Mouse (Mus musculus) gastrocnemius, postnatal 10 days (tissue): ENCODE measurements around the gene Mixl1. TPM values are rescaled to one million over a fixed set of nuclear protein-coding genes. Genes with fewer than 3 reads are reported as not detected.

Experiments
- DNase-seq: peaks from one replicate; pipeline ENCODE4 v3.0.0; 2021; ENCODE audit warnings: mixed read lengths
- long read RNA-seq, 2 experiments: library from polyadenylated mRNA; stranded (forward); transcript quantifications; one replicate each; pipeline ENCODE4 v2.0.0; 2021
- total RNA-seq, 2 experiments: library from RNA; stranded (reverse); gene quantifications; 2 replicates each; pipeline ENCODE4 v1.2.3; 2021

Mixl1 gene
- total RNA-seq, result not detected
- long read RNA-seq, experiment 1, result 0 reads
- long read RNA-seq, experiment 2, result 0 reads

DNA sequence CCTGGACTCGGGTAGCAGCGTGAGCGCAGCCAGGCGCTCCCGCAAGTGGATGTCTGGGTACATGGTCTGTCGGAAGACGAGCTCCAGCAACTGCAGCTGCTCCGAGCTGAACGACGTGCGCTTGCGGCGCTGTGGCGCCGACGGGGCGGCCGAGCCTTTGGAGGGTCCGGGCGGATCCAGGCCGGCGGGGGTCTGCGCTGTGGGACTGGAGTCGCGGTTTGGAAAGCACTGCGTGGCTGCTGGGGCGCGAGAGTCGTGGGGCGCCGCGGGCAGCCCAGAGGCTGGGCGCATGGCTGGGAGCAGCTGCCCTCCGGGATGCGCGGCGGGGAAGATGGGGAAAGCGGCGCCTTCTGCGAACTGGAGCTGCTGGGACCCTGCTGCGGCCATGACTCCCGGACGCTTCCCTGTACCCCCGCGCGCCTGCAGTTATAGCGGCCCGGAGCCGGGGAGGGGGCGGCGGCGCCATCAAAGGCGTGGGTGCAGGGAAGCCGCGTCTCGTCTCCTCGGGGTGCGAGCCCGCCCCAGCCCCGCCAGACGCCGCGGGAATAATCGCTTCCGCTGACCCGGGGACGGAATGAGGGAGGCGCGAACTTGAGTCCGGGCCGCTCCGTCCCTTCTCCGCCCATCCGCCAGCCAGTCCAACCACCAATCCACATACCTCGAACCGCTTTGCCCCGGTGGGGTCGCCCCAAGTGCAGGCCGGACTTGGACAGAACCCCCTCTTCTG is at the start of gene Mixl1:
Gene Mixl1, minus strand, starts transcription at position 409 of the 727 bp plus-strand sequence.
- peak; percentile 21 for DNase-seq

DNA sequence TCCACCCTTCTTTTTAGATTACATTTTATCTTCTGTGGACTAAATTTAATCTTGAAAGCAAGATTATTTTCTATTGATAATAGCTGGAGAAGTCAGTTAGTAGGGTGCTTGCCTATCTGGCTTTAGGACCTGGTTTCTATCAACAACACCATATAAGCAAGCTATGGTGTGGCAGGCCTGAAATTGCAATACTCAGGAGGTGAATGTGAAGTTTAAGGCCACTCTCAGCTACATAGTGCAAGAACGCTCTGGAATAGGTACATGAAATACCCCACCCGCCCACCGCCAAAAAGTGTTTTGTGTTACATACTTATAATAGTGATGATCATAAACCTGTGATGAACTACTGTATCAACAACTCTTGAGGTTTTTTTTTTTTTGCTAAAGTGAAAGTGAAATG is 32.4 kb upstream of the Mixl1 start:
- no peak for DNase-seq

DNA sequence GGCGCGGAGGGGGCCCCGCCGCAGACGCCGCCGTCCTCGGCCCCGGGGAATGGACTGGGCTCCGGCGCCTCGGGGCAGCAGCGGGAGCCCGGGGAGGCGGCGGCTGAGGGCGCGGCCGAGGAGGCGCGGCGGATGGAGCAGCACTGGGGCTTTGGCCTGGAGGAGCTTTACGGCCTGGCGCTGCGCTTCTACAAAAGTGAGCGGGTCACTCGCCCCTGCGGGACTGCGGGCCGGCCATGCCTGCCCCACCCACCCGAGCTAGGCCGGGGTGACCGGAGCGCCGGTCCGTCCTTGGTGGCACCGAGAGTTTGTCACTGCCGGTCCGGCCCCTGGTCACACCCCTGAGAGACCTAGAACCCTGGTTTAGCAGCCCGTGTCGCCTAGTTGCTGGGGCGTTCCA is 29.3 kb upstream of the Mixl1 start:
- no peak for DNase-seq

DNA sequence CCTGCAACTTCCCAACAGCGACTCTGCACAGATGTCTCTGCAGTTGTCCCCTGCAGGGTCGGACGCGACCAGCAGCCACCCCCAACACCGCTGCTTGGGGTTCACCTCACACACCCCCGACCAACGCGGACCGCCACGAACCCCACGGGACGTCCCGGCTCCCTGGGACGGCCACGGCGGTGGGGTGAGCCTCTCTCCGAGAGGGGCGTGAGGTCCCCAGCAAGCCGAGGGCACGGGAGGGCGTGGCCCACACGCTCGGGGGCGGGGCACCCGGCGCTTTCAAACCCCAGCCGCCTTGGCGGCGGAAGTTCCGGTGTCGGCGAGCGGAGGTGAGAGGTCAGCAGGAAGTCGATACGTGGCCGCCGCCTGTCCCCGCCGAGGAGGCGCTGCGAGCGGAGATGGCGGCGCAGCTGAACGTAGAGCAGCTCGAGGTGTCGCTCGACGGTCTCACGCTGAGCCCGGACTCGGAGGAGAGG is 28.9 kb upstream of the Mixl1 start, which contains the start of gene Acbd3:
Gene Acbd3, plus strand, starts transcription at position 340 of the 476 bp plus-strand sequence.
- peak; percentile 91 for DNase-seq

DNA sequence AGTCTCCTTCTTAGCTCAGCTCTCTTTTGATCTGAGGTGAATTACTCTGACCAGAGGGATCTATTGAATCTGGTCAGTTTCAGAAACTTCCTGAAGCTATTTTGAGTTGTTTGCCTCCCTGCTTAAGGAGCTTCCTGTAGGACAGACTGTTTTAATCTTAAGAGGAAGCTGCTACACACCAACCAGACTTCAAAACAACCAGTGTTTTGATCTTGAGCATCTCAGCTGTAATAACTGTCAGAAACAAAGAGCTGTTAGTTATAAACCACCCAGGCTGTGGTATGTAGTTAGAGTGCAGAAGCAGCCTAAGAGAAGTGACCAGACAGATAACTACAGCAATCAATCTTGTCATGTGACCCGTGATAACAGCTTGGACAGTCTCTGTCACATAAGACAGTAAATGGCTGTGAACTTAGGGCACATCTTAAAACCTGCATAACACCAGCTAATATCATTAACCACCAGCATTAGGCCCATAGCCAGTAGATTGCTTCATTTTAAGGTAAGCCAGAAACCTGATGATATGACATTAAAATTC is 26.9 kb upstream of the Mixl1 start:
- no peak for DNase-seq

DNA sequence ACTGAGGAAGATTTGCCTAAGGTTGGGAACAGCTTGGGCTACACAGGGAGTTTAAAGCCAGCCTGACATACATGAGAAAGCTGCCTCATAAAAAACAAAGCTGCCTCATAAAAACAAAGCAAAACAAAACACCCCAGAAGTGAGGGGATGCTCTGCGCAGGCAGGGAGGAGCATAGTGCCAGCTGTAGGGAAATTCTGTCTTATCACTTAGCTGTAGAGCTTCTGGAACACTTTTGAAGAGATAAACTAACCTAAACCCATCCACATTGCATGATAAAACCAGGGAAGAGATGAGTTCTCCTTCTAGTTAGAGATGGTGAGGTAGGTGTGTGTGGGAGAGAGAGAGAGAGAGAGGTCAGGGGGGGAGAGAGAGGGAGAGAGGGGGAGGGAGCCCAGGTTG is 25.8 kb upstream of the Mixl1 start:
- DNase-seq, result no peak

DNA sequence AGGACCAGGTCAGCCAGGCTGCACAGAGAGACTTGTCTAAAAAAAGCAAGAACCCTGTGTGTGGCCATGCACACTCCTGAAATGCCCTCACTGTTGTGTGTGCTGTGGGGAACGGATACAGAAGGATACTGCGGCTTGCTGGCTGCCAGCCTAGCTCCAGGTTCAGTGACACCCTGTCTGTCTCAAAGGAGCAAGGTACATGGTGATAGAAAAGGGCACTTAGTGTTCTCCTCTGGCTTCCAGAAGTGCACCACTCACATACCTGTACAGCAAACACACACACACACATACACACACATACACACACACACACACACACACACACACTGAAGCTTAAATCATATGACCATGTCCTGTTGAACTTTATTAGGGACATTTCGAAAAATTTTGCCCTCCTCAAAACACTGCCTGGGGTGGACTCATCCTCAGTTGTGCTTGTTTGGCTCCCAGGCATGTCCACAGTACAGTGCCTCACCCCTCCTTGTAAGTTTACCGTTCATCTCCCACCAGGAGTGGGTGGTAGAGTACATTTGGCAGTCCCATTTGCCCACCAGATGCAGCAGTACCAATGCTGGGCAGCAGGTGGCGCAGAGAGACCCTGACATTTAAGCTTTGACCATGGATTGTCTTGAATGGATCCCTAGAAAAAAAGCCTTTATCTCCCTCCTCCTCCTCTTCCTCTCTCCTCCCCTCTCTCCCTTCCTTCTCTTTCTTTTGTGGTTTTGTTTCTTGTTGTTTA is 23.3 kb upstream of the Mixl1 start:
- peak; percentile 90 for DNase-seq

DNA sequence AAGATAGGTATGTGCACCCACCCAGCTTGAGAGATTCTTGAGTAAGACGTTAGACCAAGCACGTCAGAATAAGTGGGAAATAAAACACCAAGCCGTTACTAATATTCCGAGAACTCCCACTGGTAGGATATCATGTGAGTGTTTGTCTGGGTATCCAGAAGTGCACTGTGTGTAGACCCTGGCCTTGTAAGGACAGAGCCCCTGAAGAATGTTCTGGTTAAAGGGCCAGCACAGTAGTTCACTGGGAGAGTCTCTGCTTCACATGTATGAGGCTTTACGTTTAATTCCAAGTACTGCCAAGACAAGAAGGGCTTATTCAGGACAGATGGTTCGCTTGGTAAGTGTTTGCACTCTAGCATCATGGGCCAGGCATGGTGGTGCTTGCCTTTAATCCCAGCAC is 22.6 kb upstream of the Mixl1 start:
- no peak for DNase-seq

DNA sequence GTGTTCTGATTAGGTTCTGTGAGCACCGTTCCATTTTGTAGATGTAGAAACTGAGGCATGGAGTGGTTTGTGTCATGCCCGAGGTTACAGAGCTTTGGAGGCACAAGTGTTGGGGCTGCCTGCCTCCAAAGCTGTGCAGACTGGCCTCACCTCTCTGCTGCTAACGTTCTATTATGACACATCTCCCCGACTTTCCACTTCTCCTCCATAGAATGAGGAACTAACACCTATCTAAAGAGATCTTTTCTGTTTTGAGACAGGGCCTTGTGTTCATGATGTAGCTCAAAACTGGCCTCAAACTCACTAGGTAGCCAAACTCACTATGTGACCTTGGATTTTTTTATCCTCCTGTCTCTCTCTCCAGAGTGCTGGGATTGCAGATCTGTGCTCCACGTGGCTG is 21.9 kb upstream of the Mixl1 start:
- no peak for DNase-seq

DNA sequence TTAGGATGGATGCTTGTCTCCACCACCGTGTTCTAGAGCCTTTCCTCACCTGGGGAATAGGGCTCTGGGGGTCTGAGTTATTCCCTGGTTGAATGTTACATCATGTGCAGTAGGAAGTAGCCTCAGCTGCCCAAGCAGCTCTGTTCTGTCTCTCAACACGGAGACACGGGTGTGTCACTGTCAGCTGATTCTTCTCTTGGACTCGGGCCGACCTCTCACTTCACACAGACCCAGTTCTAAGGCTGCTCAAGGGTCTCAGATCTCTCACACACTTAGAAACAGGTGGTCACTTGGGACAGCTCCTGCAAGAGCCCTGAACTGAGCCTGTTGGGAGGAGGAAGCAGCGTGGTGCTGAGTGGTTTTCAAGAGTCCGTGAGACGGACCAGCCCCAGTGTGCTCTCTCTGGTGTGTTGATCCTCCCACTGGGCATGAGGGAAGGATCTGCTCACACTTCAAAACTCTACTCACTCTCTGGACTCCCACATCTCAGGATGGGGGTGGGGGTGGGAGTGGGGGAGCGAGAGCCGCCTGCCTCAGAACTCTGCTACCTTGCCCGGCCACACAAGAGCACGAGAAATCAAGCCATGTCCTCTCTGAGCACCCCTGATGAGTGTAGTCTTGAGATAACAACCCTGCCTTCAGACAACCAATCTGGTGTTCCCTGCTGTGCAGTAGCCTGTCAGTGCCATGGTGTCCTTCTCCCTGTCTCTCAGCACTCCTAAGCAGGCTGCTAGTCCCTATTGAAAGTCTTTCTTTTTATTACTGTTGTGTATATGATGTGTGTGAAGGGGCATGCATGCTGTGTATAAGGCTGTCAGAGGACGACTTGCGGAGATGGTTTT is 12.3 kb upstream of the Mixl1 start:
- DNase-seq, result no peak

DNA sequence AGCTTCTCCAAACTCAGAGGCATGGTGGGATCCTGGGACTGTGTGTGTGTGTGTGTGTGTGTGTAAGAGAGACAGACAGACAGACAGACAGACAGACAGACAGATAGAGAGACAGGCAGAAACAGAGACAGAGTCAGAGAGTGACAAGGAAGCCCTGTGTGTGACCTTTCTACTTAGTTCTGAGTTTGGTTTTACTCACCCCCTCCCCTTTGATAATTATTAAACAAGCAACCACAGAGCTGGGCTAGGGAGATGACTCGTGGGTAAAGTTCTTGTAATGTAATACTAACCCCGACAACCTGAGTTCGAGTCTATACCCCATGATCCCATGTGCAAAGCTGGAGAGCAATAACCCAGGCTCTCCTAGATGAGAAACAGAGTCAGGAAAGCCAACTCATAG is 11.0 kb upstream of the Mixl1 start:
- DNase-seq, result no peak

DNA sequence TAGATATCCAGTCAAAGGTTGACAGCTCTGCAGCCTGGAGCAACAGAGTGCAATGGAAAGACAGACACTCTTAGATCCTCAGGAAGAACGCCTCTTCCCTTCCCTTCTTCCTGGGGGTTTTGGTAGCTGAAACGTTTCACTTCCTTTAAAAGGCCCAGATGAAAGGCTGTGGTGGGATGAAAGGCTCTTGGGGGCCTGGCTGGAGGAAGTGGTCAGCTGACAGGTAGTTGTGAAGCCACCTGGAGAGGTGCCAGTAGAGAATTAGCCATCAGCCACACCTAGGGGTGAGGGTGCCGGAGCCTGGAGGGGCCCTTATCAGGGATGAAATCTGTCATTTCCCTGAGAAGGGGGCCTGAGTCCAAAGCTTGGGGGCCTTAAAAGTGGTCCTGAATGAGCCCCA is 10.5 kb upstream of the Mixl1 start:
- no peak for DNase-seq

DNA sequence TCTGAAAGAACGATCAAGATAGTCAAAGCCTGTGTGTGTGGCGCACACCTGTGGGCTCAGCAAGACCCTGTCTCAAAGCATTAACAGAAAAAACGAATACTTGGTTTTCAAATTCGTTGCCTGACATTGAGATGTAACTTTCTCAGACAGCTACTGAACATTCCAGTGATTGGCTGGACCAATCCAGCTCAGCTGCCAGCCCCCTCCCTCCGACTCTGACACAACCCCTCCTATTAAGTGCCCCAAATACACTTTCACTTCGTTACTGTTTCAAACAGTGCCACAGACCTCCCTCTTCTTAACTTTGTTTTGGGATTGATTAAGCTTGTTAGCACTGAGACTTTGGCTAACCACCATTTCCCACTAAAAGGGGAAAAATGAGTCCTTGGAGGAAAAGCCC is 6.6 kb upstream of the Mixl1 start:
- DNase-seq, result no peak

DNA sequence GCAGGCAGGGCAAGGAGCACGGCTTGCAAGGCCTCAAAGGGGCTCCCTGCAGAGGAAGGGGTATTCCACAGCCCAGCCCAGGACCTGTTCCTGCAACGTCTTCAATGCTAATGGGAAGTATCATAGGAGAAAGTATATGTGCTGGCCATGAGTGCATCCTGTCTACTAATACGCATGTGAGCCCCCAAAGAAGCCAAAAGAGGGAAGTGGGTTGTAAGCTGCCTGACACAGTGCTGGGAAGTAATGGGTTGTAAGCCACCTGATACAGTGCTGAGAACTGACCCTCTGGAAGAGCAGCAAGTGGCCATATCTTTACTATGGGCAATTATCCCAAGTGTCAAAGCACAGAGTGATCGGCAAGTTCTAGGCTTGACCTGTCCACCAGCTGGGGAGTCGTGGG is 1.2 kb upstream of the Mixl1 start:
- DNase-seq, result no peak

DNA sequence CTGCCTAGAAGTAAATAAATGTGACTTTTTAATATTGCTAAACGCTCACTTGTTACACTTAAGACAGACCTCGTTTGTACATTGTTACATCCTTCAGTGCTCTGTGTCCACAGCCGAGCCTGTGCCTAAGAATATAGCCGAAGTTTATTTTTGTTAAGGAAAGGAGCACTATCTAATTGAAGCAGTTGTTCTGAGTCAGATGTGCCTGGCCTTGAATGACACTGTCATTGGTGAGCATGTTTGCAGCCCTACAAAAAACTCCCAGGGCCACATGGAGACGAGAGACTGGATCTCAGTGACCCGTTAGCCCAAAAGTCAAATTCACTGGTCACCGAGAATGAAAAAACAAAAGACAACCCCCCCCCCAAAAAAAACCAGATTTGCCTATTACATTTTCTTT is 5.5 kb downstream of the Mixl1 start:
- DNase-seq, result no peak

Other genes with a start within 250 kb of the Mixl1 start
- gene Stum, start 213.5 kb downstream of the Mixl1 start, total RNA-seq, result 1 to 10 TPM; 1.2 to 2.1 TPM
- 10 to 100 TPM; 58.0 to 63.8 TPM for gene Parp1, start 128.1 kb downstream of the Mixl1 start, total RNA-seq
- 1 to 10 TPM; 5.0 to 5.8 TPM for gene Lin9, start 55.9 kb downstream of the Mixl1 start, total RNA-seq
- gene Acbd3, start 29.0 kb upstream of the Mixl1 start, total RNA-seq, result 10 to 100 TPM; 22.0 to 27.7 TPM
- gene H3f3a, start 116.9 kb upstream of the Mixl1 start, total RNA-seq, result 100 to 1,000 TPM; 573 to 601 TPM
- 10 to 100 TPM in 1 of 2 experiments, 1 to 10 TPM in 1; 8.7 to 11.4 TPM for gene Sde2, start 154.1 kb upstream of the Mixl1 start, total RNA-seq
- not detected for gene Lefty2, start 196.1 kb upstream of the Mixl1 start, total RNA-seq
- 10 to 100 TPM; 19.9 to 20.6 TPM for gene Pycr2, start 207.3 kb upstream of the Mixl1 start, total RNA-seq
- gene Lefty1, start 238.0 kb upstream of the Mixl1 start, total RNA-seq, result 1 to 10 TPM in 1 of 2 experiments, under 1 TPM in 1; 0.59 to 1.2 TPM
- 10 to 100 TPM; 13.2 to 16.2 TPM for gene Tmem63a, start 245.3 kb upstream of the Mixl1 start, total RNA-seq